Mouse (Mus musculus) liver, adult 2 months (tissue): ENCODE data around the gene Herc4.

Experiments
- CTCF ChIP-seq: fragments of 200-500 bp; IDR thresholded peaks from 2 replicates; pipeline ENCODE4 v1.5.1; 2011; ENCODE audit warnings: low read depth, low read length, control low read depth
- POLR2A ChIP-seq: fragments of 200-500 bp; IDR thresholded peaks from 2 replicates; pipeline ENCODE4 v1.6.1; 2011; ENCODE audit warnings: low read length, control low read depth; ENCODE audit not compliant: insufficient read depth; ENCODE audit errors: extremely low read depth

DNA sequence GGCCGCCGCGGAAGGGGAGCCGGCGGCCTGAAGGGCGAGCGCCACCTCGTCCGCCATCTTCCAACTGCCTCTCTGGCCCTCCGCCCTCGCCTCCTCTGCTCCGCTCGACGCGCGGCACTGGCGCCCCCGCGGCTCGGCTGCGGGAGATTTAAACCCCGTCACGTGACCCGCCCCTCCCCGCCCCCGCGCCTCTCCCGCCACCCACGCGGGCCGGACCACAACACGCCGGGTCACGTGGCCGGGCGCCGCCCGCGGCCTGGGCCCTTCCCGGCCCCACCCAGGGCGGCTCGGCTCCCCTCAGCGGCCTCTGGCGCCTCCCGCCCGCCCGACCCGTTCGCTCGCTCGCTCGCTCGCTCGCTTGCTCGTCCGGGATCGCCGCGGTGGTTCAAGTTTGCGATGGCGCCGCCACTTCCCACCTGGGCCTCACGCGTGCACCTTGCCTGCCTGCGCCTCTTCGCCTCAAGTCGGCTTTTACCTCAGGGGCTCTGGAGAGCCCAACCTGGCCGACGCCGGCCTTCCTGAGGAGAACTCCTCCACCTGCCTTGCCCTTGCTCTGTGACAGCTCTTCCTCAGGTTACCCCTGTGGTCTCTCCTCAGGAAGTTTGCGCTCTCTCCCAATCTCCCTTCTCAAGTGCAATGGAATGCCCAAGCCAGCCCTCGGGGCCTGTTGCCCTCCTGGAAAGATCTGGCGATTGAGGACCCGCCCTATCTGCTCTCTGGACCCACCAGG, 95.5 kb downstream of the Herc4 start:
- TF ChIP-seq CTCF, result no peak
- peak; percentile 99 for TF ChIP-seq POLR2A
